Mouse (Mus musculus) stomach, postnatal 0 days (tissue): ENCODE results near the gene Gpr34.

Experiments used
- CTCF ChIP-seq: IDR thresholded peaks from 2 replicates; pipeline ENCODE4 v1.5.1; 2016; ENCODE audit warnings: antibody characterized with exemption, low read depth, mild to moderate bottlenecking, moderate library complexity
- EP300 ChIP-seq: optimal IDR thresholded peaks from 2 replicates; pipeline ENCODE3; 2016; ENCODE audit warnings: antibody characterized with exemption

DNA sequence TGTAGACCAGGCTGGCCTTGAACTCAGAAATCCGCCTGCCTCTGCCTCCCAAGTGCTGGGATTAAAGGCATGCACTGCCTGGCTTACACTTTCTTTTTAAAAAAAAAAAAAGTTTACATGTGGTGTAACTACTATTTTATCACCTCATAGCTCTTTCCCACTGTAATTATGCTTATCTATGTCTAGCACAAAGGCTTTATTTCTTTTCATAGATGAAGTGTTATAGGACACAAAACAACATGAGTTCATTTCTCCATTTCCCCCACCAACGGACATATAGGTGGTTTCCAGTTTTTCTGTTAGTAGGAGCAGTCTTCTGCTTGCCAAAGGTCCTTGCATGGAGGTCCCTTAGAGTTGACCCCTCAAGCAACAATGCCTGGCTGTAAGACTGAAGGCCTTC is 20.0 kb downstream of the Gpr34 start:
- no peak for TF ChIP-seq CTCF
- no peak for TF ChIP-seq EP300
